Mouse (Mus musculus) neural tube, embryonic 14.5 days (tissue): ENCODE data around the gene Clrn2. TPM values are rescaled to one million over a fixed set of nuclear protein-coding genes. Genes with fewer than 3 reads are reported as not detected.
A peak's percentile ranks its signal among the peaks of the same experiment; 100 is the strongest.

Experiments
- ATAC-seq: fragments of 200-750 bp; cut with Nextera tagmentation; 2 replicates; pipeline ENCODE4 v1.8.0; 2017; ENCODE audit warnings: low read depth, mild to moderate bottlenecking, moderate TSS enrichment, moderate library complexity
- H3K27ac ChIP-seq: fragments of 300-500 bp; sonication (generic); 2 replicates; pipeline ENCODE4 v1.5.1; 2014; ENCODE audit warnings: low read depth, mild to moderate bottlenecking, control low read depth, low read length, moderate library complexity, mixed read lengths
- H3K27me3 ChIP-seq: fragments of 300-500 bp; sonication (generic); 2 replicates; pipeline ENCODE4 v1.6.1; 2014; ENCODE audit warnings: low read length; ENCODE audit not compliant: control insufficient read depth, insufficient read depth
- H3K36me3 ChIP-seq: fragments of 300-500 bp; sonication (generic); 2 replicates; pipeline ENCODE4 v1.6.1; 2014; ENCODE audit warnings: low read length, mixed read lengths; ENCODE audit not compliant: control insufficient read depth, insufficient read depth
- H3K4me1 ChIP-seq: fragments of 300-500 bp; sonication (generic); 2 replicates; pipeline ENCODE4 v1.6.1; 2014; ENCODE audit warnings: low read length; ENCODE audit not compliant: control insufficient read depth, insufficient read depth
- H3K4me2 ChIP-seq: fragments of 300-500 bp; sonication (generic); 2 replicates; pipeline ENCODE4 v1.6.1; 2014; ENCODE audit warnings: mild to moderate bottlenecking, low read depth, low read length, control low read depth
- H3K4me3 ChIP-seq: fragments of 300-500 bp; sonication (generic); 2 replicates; pipeline ENCODE4 v1.5.1; 2014; ENCODE audit warnings: low read depth, low read length, control low read depth, mixed read lengths
- H3K9ac ChIP-seq: fragments of 300-500 bp; sonication (generic); replicated peaks from 2 replicates; pipeline ENCODE4 v1.6.1; 2014; ENCODE audit warnings: low read depth, mild to moderate bottlenecking, control low read depth, low read length, mixed read lengths
- H3K9me3 ChIP-seq: fragments of 300-500 bp; sonication (generic); 2 replicates; pipeline ENCODE4 v1.6.1; 2016; ENCODE audit warnings: low read length; ENCODE audit not compliant: control insufficient read depth
- WGBS: fragments of 180-500 bp; shearing (Covaris S2); extraction: QIAGEN DNeasy Blood & Tissue Kit; methylation state at CpG from one replicate; pipeline ENCODE4 v1.1.7; 2014; 5-methylcytosine and 5-hydroxymethylcytosine counted together
- polyA plus RNA-seq: library from polyadenylated mRNA; unstranded; fragments of >200 nt; fragmentation: Nextera tagmentation; extraction: Ambion mirVana; gene quantifications from 2 replicates; pipeline ENCODE4 v1.2.1, GENCODE M21; 2014

The Clrn2 gene
- polyA plus RNA-seq, 1 experiment from 2014 or later, result not detected

DNA sequence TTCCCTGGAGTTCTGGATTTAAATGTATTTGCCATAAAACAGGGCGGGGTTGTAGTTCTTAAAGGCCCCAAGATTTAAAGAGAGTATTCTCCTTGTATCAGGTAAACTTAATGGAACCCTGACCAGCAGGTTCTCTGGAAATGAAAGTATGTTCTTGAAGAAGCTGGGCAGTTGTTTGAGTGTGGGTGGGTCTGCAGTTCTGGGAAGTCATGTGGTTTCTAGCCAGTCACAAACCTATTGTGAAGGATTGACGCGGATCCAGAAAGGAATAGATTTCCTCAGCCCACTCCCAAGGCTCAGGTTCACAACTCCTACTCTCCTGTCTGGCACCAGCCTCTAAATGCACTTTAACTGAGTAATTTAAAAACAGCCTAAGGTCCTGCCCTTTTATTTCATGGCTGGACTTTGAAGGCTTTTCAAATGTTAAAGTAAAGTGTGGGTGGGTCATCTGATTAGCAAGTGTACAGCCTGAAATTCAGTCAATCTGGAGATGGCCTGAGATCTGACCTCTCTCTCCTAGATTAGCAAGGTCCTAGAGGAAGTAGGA lies 42.0 kb downstream of the Clrn2 start:
- Histone ChIP-seq H3K4me3 (no peak overlapping the region), H3K4me2 (no peak overlapping the region), H3K4me1 (0 out of 2 replicates have a peak, but pooled peaks cover 8% of the 10 kb centered on the region), H3K27me3 (no peaks in the 10 kb centered on the region), H3K27ac (no peak overlapping the region), H3K9ac (no peak overlapping the region), H3K36me3 (0 out of 2 replicates have a peak, but pooled peaks cover 1% of the 10 kb centered on the region), H3K9me3 (no peaks in the 10 kb centered on the region)
- 88% methylated on average over 3 of the region's 3 CpGs for WGBS
- no peak for ATAC-seq

DNA sequence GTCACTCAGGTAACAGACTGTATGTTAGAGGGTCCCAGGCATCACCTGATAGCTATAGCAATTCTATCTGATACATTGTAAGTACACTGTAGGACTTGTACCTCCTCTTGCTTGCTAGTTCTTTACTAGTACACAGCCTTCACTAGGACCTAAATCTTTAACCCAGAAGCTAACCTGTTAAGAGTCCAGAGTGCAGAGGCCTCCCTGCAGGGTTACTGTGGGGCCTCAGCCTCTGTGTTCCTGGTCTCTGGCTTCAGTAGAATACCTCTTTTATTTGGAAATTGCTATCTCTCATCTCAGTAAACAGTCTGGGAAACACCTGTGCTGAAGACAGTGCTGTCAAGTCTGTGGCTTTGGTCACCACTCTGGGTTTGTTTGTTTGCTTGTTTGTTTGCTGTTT lies 42.5 kb downstream of the Clrn2 start:
- no peak overlapping the region for H3K27ac ChIP-seq
- no peak overlapping the region for H3K9ac ChIP-seq
- 0 out of 2 replicates have a peak, but pooled peaks cover 5% of the 10 kb centered on the region for H3K36me3 ChIP-seq
- H3K27me3 ChIP-seq, result no peaks in the 10 kb centered on the region
- H3K4me3 ChIP-seq, result no peak overlapping the region
- no peaks in the 10 kb centered on the region for H3K9me3 ChIP-seq
- no peak overlapping the region for H3K4me2 ChIP-seq
- 0 out of 2 replicates have a peak, but pooled peaks cover 8% of the 10 kb centered on the region for H3K4me1 ChIP-seq
- ATAC-seq, result no peak

DNA sequence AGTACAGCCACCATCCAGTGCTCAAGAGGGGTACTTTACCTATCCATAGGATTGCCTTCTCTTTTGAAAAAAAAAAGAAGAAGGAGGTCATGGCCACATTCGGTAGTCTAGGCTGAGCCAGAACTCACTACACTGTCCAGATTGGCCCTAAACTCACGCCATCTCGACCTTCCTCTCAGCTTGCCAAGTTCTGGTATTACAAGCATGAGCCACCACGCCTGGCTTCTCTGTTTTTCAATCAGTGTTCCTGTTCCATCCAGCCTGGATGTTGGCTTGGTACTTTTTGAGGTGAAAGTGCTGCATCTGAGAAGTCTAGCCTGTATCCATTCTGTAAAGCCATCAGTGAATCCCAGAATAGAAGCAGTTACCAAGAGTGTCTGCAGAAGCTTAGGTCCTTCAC lies 42.9 kb downstream of the Clrn2 start:
- Histone ChIP-seq H3K4me3 (no peak overlapping the region), H3K4me1 (0 out of 2 replicates have a peak, but pooled peaks cover 8% of the 10 kb centered on the region), H3K36me3 (0 out of 2 replicates have a peak, but pooled peaks cover 5% of the 10 kb centered on the region), H3K27ac (no peak overlapping the region), H3K4me2 (no peak overlapping the region), H3K27me3 (no peaks in the 10 kb centered on the region), H3K9ac (no peak overlapping the region), H3K9me3 (no peaks in the 10 kb centered on the region)
- 91% methylated on average over 4 of the region's 4 CpGs for WGBS
- no peak for ATAC-seq

DNA sequence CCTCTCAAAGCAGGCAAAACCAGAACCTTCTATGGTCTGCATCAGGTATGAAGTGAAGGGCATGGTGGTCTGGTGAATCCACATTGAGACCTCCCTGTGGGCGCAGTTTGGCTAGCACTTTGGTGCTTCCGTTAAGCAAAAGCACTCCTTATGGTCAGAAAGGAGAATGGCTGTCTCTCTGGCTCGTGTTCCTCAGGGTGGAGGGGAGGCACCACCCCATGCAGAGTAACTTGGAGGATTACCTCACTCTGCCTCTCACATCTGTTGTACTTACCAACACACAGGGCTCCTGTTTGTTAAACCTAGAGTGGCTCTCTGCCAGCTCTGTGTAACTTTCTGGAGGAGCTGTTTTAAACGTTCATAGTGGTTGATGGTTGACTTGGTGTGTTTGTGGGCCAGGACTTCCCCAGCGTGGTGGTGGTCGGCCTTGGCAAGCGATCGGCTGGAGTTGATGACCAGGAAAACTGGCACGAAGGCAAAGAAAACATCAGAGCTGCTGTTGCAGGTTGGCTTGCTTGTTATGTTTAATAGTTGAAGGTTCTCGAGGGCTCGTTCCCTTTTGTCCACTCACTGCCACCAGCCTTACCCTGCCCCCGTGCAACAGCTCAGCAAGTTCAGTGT lies 43.5 kb downstream of the Clrn2 start:
- Histone ChIP-seq H3K4me3 (no peak overlapping the region), H3K9ac (no peak overlapping the region), H3K27ac (no peak overlapping the region), H3K36me3 (0 out of 2 replicates have a peak, but pooled peaks cover 5% of the 10 kb centered on the region), H3K27me3 (no peaks in the 10 kb centered on the region), H3K4me2 (no peak overlapping the region), H3K9me3 (no peaks in the 10 kb centered on the region), H3K4me1 (0 out of 2 replicates have a peak, but pooled peaks cover 8% of the 10 kb centered on the region)
- no peak for ATAC-seq
- 87% methylated on average over 12 of the region's 12 CpGs for WGBS

DNA sequence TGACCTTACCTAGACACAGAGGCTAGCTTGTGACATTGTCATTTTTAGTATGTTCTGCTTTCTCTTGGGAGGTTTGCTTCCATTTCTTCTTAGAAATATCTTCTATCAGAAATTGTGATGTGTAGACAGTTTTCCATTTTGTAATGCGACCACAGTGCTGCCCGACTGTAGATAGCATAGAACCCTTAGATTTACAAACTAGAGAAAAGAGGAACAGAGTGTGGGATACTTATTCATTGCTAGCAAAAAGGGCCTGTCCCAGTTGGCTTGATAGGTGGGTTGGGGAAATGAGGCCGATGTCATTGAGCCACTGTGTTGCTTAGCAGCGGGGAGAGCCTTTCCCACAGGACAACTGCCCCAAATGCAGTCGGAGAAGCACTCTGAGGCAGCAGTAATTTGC lies 44.0 kb downstream of the Clrn2 start:
- H3K4me2 ChIP-seq, result no peak overlapping the region
- no peaks in the 10 kb centered on the region for H3K9me3 ChIP-seq
- 0 out of 2 replicates have a peak, but pooled peaks cover 8% of the 10 kb centered on the region for H3K4me1 ChIP-seq
- H3K9ac ChIP-seq, result no peak overlapping the region
- no peak overlapping the region for H3K4me3 ChIP-seq
- 87% methylated on average over 5 of the region's 5 CpGs for WGBS
- H3K36me3 ChIP-seq, result 0 out of 2 replicates have a peak, but pooled peaks cover 5% of the 10 kb centered on the region
- no peak for ATAC-seq
- no peak overlapping the region for H3K27ac ChIP-seq
- no peaks in the 10 kb centered on the region for H3K27me3 ChIP-seq

DNA sequence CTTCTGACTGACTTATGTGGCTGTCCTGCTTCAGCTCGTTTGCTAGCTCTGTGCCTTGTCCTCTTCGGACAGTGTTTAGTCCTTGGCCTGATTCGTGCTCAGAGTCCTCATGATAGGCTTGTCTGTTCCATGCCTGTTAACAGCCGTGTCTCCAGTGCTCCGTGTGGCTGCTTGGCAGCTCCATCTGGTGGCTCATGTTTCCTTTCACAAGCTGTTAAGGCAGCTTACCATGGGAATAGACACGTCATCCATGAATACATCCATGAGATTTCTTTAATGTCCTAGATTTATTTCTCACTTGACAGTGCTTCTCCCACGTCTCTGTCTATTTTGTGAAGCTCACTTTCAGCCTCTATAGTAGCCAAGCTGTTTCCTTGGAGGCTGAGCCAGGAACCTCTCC lies 56.5 kb downstream of the Clrn2 start:
- no peak overlapping the region for H3K27ac ChIP-seq
- no peak overlapping the region for H3K9ac ChIP-seq
- H3K9me3 ChIP-seq, result no peaks in the 10 kb centered on the region
- no peaks in the 10 kb centered on the region for H3K27me3 ChIP-seq
- no peaks in the 10 kb centered on the region for H3K4me1 ChIP-seq
- ATAC-seq, result 0 out of 2 replicates have a peak, but pooled peaks have one; percentile 51
- H3K4me2 ChIP-seq, result no peak overlapping the region
- H3K4me3 ChIP-seq, result no peak overlapping the region
- 79% methylated on average over 7 of the region's 7 CpGs for WGBS
- peaks cover 13% of the 10 kb centered on the region for H3K36me3 ChIP-seq

DNA sequence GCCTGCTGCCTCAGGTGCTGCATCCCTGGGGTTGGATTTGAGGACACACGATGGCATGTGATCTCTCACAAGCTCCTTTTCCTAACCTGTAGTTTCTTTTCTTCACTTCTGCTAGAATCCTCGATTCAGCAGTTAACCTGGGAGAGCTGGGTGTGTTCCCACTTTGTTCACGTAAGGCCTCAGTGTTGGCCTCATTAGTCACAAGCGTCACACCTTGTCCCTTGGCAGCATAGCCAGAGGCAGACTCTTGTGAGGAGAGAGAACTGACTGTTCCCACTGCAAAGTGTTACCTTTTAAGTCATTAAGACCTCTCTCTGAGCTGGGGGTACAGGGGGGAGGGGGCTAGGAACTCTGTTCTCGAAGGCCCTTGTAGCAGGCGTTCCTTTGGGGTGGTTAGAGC lies 59.4 kb downstream of the Clrn2 start:
- no peak for ATAC-seq
- 94% methylated on average over 6 of the region's 6 CpGs for WGBS
- no peak overlapping the region for H3K4me3 ChIP-seq
- H3K4me2 ChIP-seq, result no peak overlapping the region
- no peaks in the 10 kb centered on the region for H3K27me3 ChIP-seq
- no peak overlapping the region for H3K9ac ChIP-seq
- H3K36me3 ChIP-seq, result no peaks in the 10 kb centered on the region; the same call in 1 of the 2 replicates
- no peaks in the 10 kb centered on the region for H3K9me3 ChIP-seq
- no peaks in the 10 kb centered on the region for H3K4me1 ChIP-seq
- no peak overlapping the region for H3K27ac ChIP-seq

DNA sequence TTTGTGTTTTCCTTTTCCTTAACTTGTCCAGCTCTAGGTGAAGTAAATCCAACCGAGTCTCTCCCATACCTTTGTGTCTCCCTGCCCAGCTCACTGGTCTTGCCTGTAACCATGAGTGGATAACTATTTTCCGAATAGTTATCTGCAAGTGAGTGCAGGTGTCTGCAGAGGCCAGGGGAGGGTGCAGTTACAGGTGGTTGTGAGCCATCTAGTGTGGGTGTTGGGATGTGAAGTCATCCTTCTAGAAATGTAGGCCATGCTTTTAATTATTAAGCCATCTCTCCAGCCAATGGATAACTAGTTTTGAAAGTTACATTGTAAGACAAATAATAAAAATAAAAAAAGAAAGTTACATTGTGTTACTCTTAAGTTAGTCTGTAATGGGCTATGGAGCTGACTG lies 60.0 kb downstream of the Clrn2 start:
- no peaks in the 10 kb centered on the region; the same call in 1 of the 2 replicates for H3K36me3 ChIP-seq
- H3K9ac ChIP-seq, result no peak overlapping the region
- no peak overlapping the region for H3K4me2 ChIP-seq
- no peak overlapping the region for H3K27ac ChIP-seq
- no peak for ATAC-seq
- no peak overlapping the region for H3K4me3 ChIP-seq
- H3K9me3 ChIP-seq, result no peaks in the 10 kb centered on the region
- 84% methylated on average over 2 of the region's 2 CpGs for WGBS
- no peaks in the 10 kb centered on the region for H3K4me1 ChIP-seq
- no peaks in the 10 kb centered on the region for H3K27me3 ChIP-seq
